Mouse (Mus musculus): ENCODE data around the gene Zfpl1. TPM values are rescaled to one million over a fixed set of nuclear protein-coding genes. Genes with fewer than 3 reads are reported as not detected.

Gene Zfpl1
- total and polyA plus RNA-seq, 3 experiments, result 13.8 to 50.7 (median 15.6) TPM

DNA sequence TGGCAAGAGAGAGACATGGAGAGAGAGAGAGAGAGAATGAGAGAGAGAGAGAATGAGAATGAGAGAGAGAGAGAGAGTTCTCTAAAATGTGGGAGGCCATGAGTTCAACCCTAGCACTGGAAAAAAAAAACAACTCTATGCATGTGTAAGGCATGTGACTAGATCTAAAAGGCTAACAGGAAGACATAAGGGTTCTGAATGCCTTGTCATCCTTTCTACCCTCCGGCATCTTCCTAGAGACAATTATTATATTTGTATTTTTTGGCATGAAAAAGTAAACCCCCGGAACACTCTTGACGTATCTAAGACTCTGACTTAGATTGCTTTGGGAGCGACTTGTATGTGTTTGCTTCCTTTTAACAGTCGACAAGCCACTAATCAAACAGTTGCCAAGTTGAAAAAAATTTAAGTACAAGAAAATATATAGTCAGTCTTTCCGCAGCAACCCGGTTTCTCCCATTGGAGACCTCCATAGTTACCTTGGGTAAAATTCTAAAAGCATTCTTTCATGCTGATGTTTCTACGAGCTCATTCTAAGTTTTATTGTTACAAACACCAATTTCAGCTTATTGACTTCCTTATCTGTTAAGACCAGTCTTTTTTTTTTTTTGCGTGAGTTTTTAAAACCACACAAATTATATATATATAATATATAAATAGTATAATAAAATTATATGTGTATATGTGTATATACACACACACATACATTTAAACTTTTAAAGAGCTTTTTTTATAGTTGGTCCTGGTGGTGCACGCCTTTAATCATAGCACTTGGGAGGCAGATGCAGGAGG, 42.2 kb upstream of the Zfpl1 start:
- Histone ChIP-seq H3K36me3 (ENCODE audit: control insufficient read depth, insufficient read depth, low read length) (no peaks in the 10 kb centered on the region), H3K4me1 (ENCODE audit: control insufficient read depth, insufficient read depth, low read length) (peaks cover 1% of the 10 kb centered on the region; the same call in 1 of the 2 replicates), H3K27ac (peak overlapping the region; percentile 91), H3K9ac (ENCODE audit: low read depth, low read length) (peak overlapping the region; percentile 27; the same call in 1 of the 2 replicates), H3K27me3 (ENCODE audit: control insufficient read depth, insufficient read depth, low read length) (no peaks in the 10 kb centered on the region), H3K79me2 (replicated peaks; ENCODE audit: control insufficient read depth, insufficient read depth, low read length) (no peaks in the 10 kb centered on the region), H3K4me3 (peak overlapping the region; percentile 90)
- WGBS, result 54% methylated on average over 10 of the region's 10 CpGs
- DNase-seq, result no peak
- TF ChIP-seq CTCF (IDR thresholded peaks at IDR 0.05) (no peak), EP300 (IDR thresholded peaks at IDR 0.05; ENCODE audit: insufficient read depth, low read depth, low read length) (no peak), POLR2A (IDR thresholded peaks at IDR 0.05; ENCODE audit: insufficient read depth, low read depth, low read length) (no peak)
- intact Hi-C loops (cut with DNase I), result loop anchor here (1.0 to 10.0 kb wide), 3 partner anchors 82 to 400 kb away; partner anchors contain the start of genes Ehbp1l1, Fam89b and Syvn1

DNA sequence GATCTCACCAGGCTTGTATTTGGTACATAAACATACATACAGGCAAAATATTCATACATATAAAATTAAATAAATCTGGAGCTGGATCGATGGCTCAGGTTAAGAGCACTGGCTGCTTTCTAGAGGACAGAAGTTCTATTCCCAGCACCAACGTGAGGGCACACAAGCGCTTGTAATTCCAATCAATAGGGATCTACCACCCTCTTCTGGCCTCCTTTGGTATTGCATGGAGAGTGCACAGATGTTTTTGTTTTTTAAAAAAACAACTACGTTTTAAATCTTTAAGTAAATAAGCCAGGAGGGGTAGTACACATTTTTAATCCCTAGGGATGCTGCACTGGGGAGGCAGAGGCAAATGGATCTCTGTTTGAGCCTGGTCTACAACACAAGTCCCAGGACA, 41.5 kb upstream of the Zfpl1 start:
- intact Hi-C loops (cut with DNase I), result loop anchor here (5.0 to 10.0 kb wide), 2 partner anchors 81 to 399 kb away; partner anchors contain the start of genes Ehbp1l1, Fam89b and Syvn1

DNA sequence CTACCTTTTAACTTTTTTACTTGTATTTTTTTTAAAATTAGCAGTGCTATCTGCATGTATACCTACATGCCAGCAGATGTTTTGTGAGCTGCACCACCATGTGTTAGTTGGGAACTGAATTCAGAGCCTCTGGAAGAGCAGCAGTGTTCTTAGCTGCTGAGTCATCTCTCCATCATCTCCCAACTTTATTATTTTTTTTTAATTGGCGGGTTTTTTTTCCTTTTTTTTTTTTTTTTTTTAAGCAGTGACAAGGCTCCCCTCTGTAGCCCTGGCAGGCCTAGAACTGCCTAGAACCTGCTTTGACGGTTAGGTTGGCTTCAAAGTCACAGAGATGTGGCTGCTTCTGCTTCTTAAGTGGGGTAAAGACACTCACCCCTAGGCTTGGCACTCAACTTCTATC, 40.1 kb upstream of the Zfpl1 start:
- Histone ChIP-seq H3K79me2 (replicated peaks; ENCODE audit: control insufficient read depth, insufficient read depth, low read length) (no peaks in the 10 kb centered on the region), H3K36me3 (ENCODE audit: control insufficient read depth, insufficient read depth, low read length) (no peaks in the 10 kb centered on the region), H3K4me1 (ENCODE audit: control insufficient read depth, insufficient read depth, low read length) (peaks cover 1% of the 10 kb centered on the region; the same call in 1 of the 2 replicates), H3K4me3 (no peak overlapping the region), H3K9ac (ENCODE audit: low read depth, low read length) (no peak overlapping the region), H3K27ac (no peak overlapping the region), H3K27me3 (ENCODE audit: control insufficient read depth, insufficient read depth, low read length) (no peaks in the 10 kb centered on the region)
- DNase-seq, result no peak
- intact Hi-C loops (cut with DNase I), result loop anchor here (5.0 to 10.0 kb wide), 2 partner anchors 80 to 398 kb away; partner anchors contain the start of genes Ehbp1l1, Fam89b and Syvn1
- TF ChIP-seq POLR2A (IDR thresholded peaks at IDR 0.05; ENCODE audit: insufficient read depth, low read depth, low read length), result no peak
- no peak for TF ChIP-seq EP300 (IDR thresholded peaks at IDR 0.05; ENCODE audit: insufficient read depth, low read depth, low read length)
- TF ChIP-seq CTCF (IDR thresholded peaks at IDR 0.05), result no peak
- WGBS, result 44% methylated on average over 2 of the region's 2 CpGs

More for the DNA sequence above, 41.5 kb upstream of the Zfpl1 start:
- Histone ChIP-seq H3K27ac (no peak overlapping the region), H3K4me1 (ENCODE audit: control insufficient read depth, insufficient read depth, low read length) (peaks cover 1% of the 10 kb centered on the region; the same call in 1 of the 2 replicates), H3K4me3 (no peak overlapping the region), H3K27me3 (ENCODE audit: control insufficient read depth, insufficient read depth, low read length) (no peaks in the 10 kb centered on the region), H3K36me3 (ENCODE audit: control insufficient read depth, insufficient read depth, low read length) (no peaks in the 10 kb centered on the region), H3K79me2 (replicated peaks; ENCODE audit: control insufficient read depth, insufficient read depth, low read length) (no peaks in the 10 kb centered on the region), H3K9ac (ENCODE audit: low read depth, low read length) (no peak overlapping the region)
- peak; percentile 93 for TF ChIP-seq CTCF (IDR thresholded peaks at IDR 0.05)
- no peak for TF ChIP-seq POLR2A (IDR thresholded peaks at IDR 0.05; ENCODE audit: insufficient read depth, low read depth, low read length)
- WGBS, result 22% methylated on average over 4 of the region's 4 CpGs
- DNase-seq, result no peak

DNA sequence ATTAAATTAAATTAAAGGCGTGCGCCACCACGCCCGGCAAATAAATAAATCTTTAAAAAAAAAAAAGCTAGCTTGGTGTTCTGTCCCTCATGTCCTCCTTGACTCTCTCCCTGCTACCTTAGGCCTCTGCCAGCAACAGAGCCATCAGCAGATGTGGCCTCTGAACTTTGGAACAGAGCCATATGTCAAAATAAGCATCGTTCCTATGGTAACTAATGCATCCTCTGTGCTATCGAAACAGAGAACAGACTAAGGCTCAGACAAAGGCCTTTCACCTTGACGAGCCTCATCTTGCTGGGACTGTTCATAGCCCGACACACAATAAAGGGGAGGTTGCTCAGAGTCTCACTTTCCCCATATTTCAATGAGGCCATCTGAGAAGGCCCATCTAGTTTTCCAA, 38.6 kb upstream of the Zfpl1 start:
- Histone ChIP-seq H3K27me3 (ENCODE audit: control insufficient read depth, insufficient read depth, low read length) (no peaks in the 10 kb centered on the region), H3K4me1 (ENCODE audit: control insufficient read depth, insufficient read depth, low read length) (peaks cover 3% of the 10 kb centered on the region; the same call in 1 of the 2 replicates), H3K36me3 (ENCODE audit: control insufficient read depth, insufficient read depth, low read length) (no peaks in the 10 kb centered on the region), H3K9ac (ENCODE audit: low read depth, low read length) (no peak overlapping the region), H3K27ac (no peak overlapping the region), H3K79me2 (replicated peaks; ENCODE audit: control insufficient read depth, insufficient read depth, low read length) (no peaks in the 10 kb centered on the region), H3K4me3 (no peak overlapping the region)
- intact Hi-C loops (cut with DNase I), result loop anchor here (10.0 kb wide), 1 partner anchor 79 kb away; the partner anchor contains the start of gene Syvn1
- TF ChIP-seq POLR2A (IDR thresholded peaks at IDR 0.05; ENCODE audit: insufficient read depth, low read depth, low read length) (no peak), CTCF (IDR thresholded peaks at IDR 0.05) (no peak), EP300 (IDR thresholded peaks at IDR 0.05; ENCODE audit: insufficient read depth, low read depth, low read length) (no peak)
- no peak for DNase-seq
- 75% methylated on average over 8 of the region's 8 CpGs for whole genome bisulfite sequencing

DNA sequence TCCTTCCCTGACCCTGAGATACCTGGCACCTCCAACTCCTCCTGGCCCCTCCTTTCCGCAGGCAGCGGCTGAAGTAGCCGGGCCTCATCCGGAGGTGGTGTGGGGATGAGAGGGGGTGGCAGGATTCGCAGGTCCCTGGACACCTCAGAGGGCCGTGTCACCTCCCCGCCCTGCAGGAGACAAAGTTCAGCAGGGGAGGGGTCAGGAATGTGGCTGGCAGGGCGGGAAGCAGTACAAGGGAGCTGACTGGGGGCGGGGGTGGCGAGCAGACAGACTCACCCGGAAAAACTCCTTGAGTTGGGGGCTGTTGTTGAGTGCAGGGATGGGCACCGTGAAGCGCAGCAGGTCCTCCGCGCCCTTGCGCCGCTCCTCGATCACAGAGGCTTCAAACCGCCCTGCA, 37.0 kb upstream of the Zfpl1 start:
- 63% methylated on average over 19 of the region's 19 CpGs for WGBS
- Histone ChIP-seq H3K4me3 (no peak overlapping the region), H3K4me1 (ENCODE audit: control insufficient read depth, insufficient read depth, low read length) (peaks cover 3% of the 10 kb centered on the region; the same call in 1 of the 2 replicates), H3K9ac (ENCODE audit: low read depth, low read length) (no peak overlapping the region), H3K27me3 (ENCODE audit: control insufficient read depth, insufficient read depth, low read length) (no peaks in the 10 kb centered on the region), H3K27ac (no peak overlapping the region), H3K36me3 (ENCODE audit: control insufficient read depth, insufficient read depth, low read length) (no peaks in the 10 kb centered on the region), H3K79me2 (replicated peaks; ENCODE audit: control insufficient read depth, insufficient read depth, low read length) (no peaks in the 10 kb centered on the region)
- intact Hi-C loops (cut with DNase I), result loop anchor here (10.0 kb wide), 1 partner anchor 77 kb away; the partner anchor contains the start of gene Syvn1
- DNase-seq, result no peak
- no peak for TF ChIP-seq POLR2A (IDR thresholded peaks at IDR 0.05; ENCODE audit: insufficient read depth, low read depth, low read length)
- no peak for TF ChIP-seq EP300 (IDR thresholded peaks at IDR 0.05; ENCODE audit: insufficient read depth, low read depth, low read length)
- no peak for TF ChIP-seq CTCF (IDR thresholded peaks at IDR 0.05)

Measured in heart, adult 2 months (tissue).